Mouse (Mus musculus) MEL (cell line): ENCODE measurements around the gene Naa11. TPM values are rescaled to one million over a fixed set of nuclear protein-coding genes. Genes with fewer than 3 reads are reported as not detected.

Source experiments
- DNase-seq: peaks from one replicate; pipeline ENCODE4 v3.0.0; 2011; ENCODE audit warnings: low read depth, low spot score
- H3K27ac ChIP-seq: 2 replicates; pipeline ENCODE4 v1.5.1; 2012; ENCODE audit warnings: low read depth, mild to moderate bottlenecking, control low read depth, low read length, moderate library complexity; ENCODE audit not compliant: control insufficient read depth
- H3K27me3 ChIP-seq, 2 experiments: fragments of 150-350 bp in 1 of 2; sonication (generic) in 1 of 2; 2 replicates each; pipeline ENCODE4 v1.6.1; 2012; ENCODE audit warnings: low read length in 2 of 2, mild to moderate bottlenecking in 2 of 2, improper control_type of control experiment in 1 of 2, moderate library complexity in 1 of 2; ENCODE audit not compliant: insufficient read depth in 2 of 2, control insufficient read depth in 1 of 2
- H3K36me3 ChIP-seq, 2 experiments: 2 replicates each; pipeline ENCODE4 v1.6.1; 2012 to 2014; ENCODE audit warnings: low read length in 2 of 2, improper control_type of control experiment in 1 of 2, inconsistent platforms in 1 of 2, mild to moderate bottlenecking in 1 of 2; ENCODE audit not compliant: insufficient read depth in 2 of 2, control insufficient read depth in 1 of 2
- H3K4me1 ChIP-seq, 2 experiments: fragments of 150-350 bp in 1 of 2; sonication (generic) in 1 of 2; 2 replicates each; pipeline ENCODE4 v1.6.1; 2012; ENCODE audit warnings: low read length in 2 of 2, improper control_type of control experiment in 1 of 2, mild to moderate bottlenecking in 1 of 2; ENCODE audit not compliant: insufficient read depth in 2 of 2, control insufficient read depth in 1 of 2
- H3K4me3 ChIP-seq, 2 experiments: fragments of 150-350 bp in 1 of 2; sonication (generic) in 1 of 2; 2 replicates each; pipeline ENCODE4 v1.5.1; 2012; ENCODE audit warnings: low read depth in 2 of 2, low read length in 2 of 2, mild to moderate bottlenecking in 2 of 2, moderate library complexity in 2 of 2, control low read depth in 1 of 2, improper control_type of control experiment in 1 of 2; ENCODE audit not compliant: control insufficient read depth in 1 of 2, insufficient read depth in 1 of 2
- H3K79me2 ChIP-seq: 2 replicates; pipeline ENCODE4 v1.6.1; 2012; ENCODE audit warnings: mild to moderate bottlenecking, low read length, moderate library complexity; ENCODE audit not compliant: control insufficient read depth, poor library complexity, insufficient read depth
- H3K9ac ChIP-seq: 2 replicates; pipeline ENCODE4 v1.6.1; 2012; ENCODE audit warnings: low read depth, mild to moderate bottlenecking, control low read depth, low read length, moderate library complexity; ENCODE audit not compliant: control insufficient read depth, poor library complexity, severe bottlenecking
- H3K9me3 ChIP-seq: fragments of 150-350 bp; sonication (generic); replicated peaks from 2 replicates; pipeline ENCODE4 v1.6.1; 2012; ENCODE audit warnings: mild to moderate bottlenecking, low read length, improper control_type of control experiment, moderate library complexity; ENCODE audit not compliant: insufficient read depth
- BHLHE40 ChIP-seq: IDR thresholded peaks from 2 replicates; pipeline ENCODE4 v1.6.1; 2012; ENCODE audit warnings: low read depth, mild to moderate bottlenecking, inconsistent platforms, low read length, improper control_type of control experiment, borderline replicate concordance
- CHD1 ChIP-seq: IDR thresholded peaks from 2 replicates; pipeline ENCODE4 v1.6.1; 2012; ENCODE audit warnings: low read depth, mild to moderate bottlenecking, inconsistent platforms, low read length, improper control_type of control experiment
- CTCF ChIP-seq, 3 experiments: IDR thresholded peaks in 2 of 3; conservative IDR thresholded peaks in 1 of 3; 2 replicates each; pipeline ENCODE4 v1.5.1; 2011 to 2012; ENCODE audit warnings: low read length in 3 of 3, low read depth in 2 of 3, mild to moderate bottlenecking in 2 of 3, improper control_type of control experiment in 1 of 3, inconsistent platforms in 1 of 3, mixed read lengths in 1 of 3, moderate library complexity in 1 of 3; ENCODE audit not compliant: control insufficient read depth in 1 of 3, insufficient read depth in 1 of 3, poor library complexity in 1 of 3, severe bottlenecking in 1 of 3
- GABPA ChIP-seq: IDR thresholded peaks from 2 replicates; pipeline ENCODE4 v1.6.1; 2012; ENCODE audit warnings: low read depth, mild to moderate bottlenecking, inconsistent platforms, low read length, improper control_type of control experiment, moderate library complexity
- HCFC1 ChIP-seq: IDR thresholded peaks from 2 replicates; pipeline ENCODE4 v1.6.1; 2012; ENCODE audit warnings: low read depth, mild to moderate bottlenecking, inconsistent platforms, low read length, improper control_type of control experiment, moderate library complexity
- JUND ChIP-seq: IDR thresholded peaks from 2 replicates; pipeline ENCODE4 v1.6.1; 2011; ENCODE audit warnings: low read depth, mild to moderate bottlenecking, improper control_type of control experiment, low read length
- KAT2A ChIP-seq: conservative IDR thresholded peaks from 2 replicates; pipeline ENCODE4 v1.6.1; 2012; ENCODE audit warnings: low read depth, low read length, improper control_type of control experiment, inconsistent platforms
- MAX ChIP-seq: IDR thresholded peaks from 2 replicates; pipeline ENCODE4 v1.6.1; 2011; ENCODE audit warnings: low read length, improper control_type of control experiment
- MAZ ChIP-seq: IDR thresholded peaks from 2 replicates; pipeline ENCODE4 v1.6.1; 2012; ENCODE audit warnings: low read depth, mild to moderate bottlenecking, inconsistent platforms, low read length, improper control_type of control experiment
- MEF2A ChIP-seq: IDR thresholded peaks from 2 replicates; pipeline ENCODE4 v1.6.1; 2014; ENCODE audit warnings: low read depth, mild to moderate bottlenecking, inconsistent platforms, low read length, improper control_type of control experiment; ENCODE audit not compliant: poor library complexity, insufficient replicate concordance, severe bottlenecking; ENCODE audit errors: extremely low read depth
- MYB ChIP-seq: IDR thresholded peaks from 2 replicates; pipeline ENCODE4 v1.6.1; 2011; ENCODE audit warnings: mild to moderate bottlenecking, low read depth, low read length, improper control_type of control experiment
- MYC ChIP-seq: IDR thresholded peaks from 2 replicates; pipeline ENCODE4 v1.6.1; 2011; ENCODE audit warnings: low read depth, mild to moderate bottlenecking, low read length, improper control_type of control experiment, moderate library complexity
- NRF1 ChIP-seq: IDR thresholded peaks from 2 replicates; pipeline ENCODE4 v1.6.1; 2014; ENCODE audit warnings: low read depth, mild to moderate bottlenecking, inconsistent platforms, low read length, improper control_type of control experiment, moderate library complexity; ENCODE audit not compliant: poor library complexity, insufficient read depth, severe bottlenecking
- POLR2AphosphoS2 ChIP-seq: IDR thresholded peaks from 2 replicates; pipeline ENCODE4 v1.6.1; 2011; ENCODE audit warnings: low read length, improper control_type of control experiment
- POLR2AphosphoS5 ChIP-seq: IDR thresholded peaks from 2 replicates; pipeline ENCODE4 v1.6.1; 2012; ENCODE audit warnings: low read depth, borderline replicate concordance, mild to moderate bottlenecking, inconsistent platforms, low read length, moderate library complexity, mixed read lengths
- RCOR1 ChIP-seq: IDR thresholded peaks from 2 replicates; pipeline ENCODE4 v1.6.1; 2012; ENCODE audit warnings: low read depth, mild to moderate bottlenecking, inconsistent platforms, low read length, improper control_type of control experiment
- SIN3A ChIP-seq: IDR thresholded peaks from 2 replicates; pipeline ENCODE4 v1.6.1; 2012; ENCODE audit warnings: low read length, improper control_type of control experiment, inconsistent platforms
- SMC3 ChIP-seq: IDR thresholded peaks from 2 replicates; pipeline ENCODE4 v1.6.1; 2011; ENCODE audit warnings: low read depth, low read length, improper control_type of control experiment
- USF1 ChIP-seq: IDR thresholded peaks from 2 replicates; pipeline ENCODE4 v1.6.1; 2014; ENCODE audit warnings: low read depth, mild to moderate bottlenecking, inconsistent platforms, low read length, improper control_type of control experiment, moderate library complexity
- ZC3H11A ChIP-seq: IDR thresholded peaks from 2 replicates; pipeline ENCODE4 v1.6.1; 2012; ENCODE audit warnings: low read depth, mild to moderate bottlenecking, inconsistent platforms, low read length, improper control_type of control experiment
- polyA plus RNA-seq, 2 experiments: library from polyadenylated mRNA; stranded (reverse) in 1 of 2; unstranded in 1 of 2; fragments of >175 nt in 1 of 2; fragments of >200 nt in 1 of 2; gene quantifications; 2 replicates each; pipeline versions ENCODE4 v1.2.1 to v1.2.4; 2012; ENCODE audit warnings: low replicate concordance in 2 of 2, low read depth in 1 of 2; ENCODE audit not compliant: insufficient read length in 2 of 2, insufficient read depth in 1 of 2, missing spikeins in 1 of 2
- total RNA-seq: library from RNA; depleted of rRNA; stranded (reverse); fragments of 300-350 nt; gene quantifications from 2 replicates; pipeline ENCODE4 v1.2.3, GENCODE M21; 2012

Naa11 gene
- total and polyA plus RNA-seq, 3 experiments, result not detected

- TF ChIP-seq GABPA (no peak), HCFC1 (no peak), JUND (no peak), MYC (no peak)
Observed at GRCm38 (mm10) chr5:97397585-97397984, 5.4 kb upstream of the Naa11 start (continued).

GRCm38 (mm10) chr5:97387622-97388021, 4.6 kb downstream of the Naa11 start:
- Histone ChIP-seq H3K9me3 (no peaks in the 10 kb centered on the region), H3K79me2 (no peaks in the 10 kb centered on the region), H3K27me3 (no peaks in the 10 kb centered on the region; a peak in 1 of 4 replicates), H3K36me3 (no peaks in the 10 kb centered on the region), H3K27ac (no peak overlapping the region), H3K4me3 (no peak overlapping the region), H3K4me1 (no peaks in the 10 kb centered on the region), H3K9ac (no peak overlapping the region)
- DNase-seq, result no peak
- no peak for TF ChIP-seq POLR2AphosphoS5
- TF ChIP-seq MEF2A, result no peak
- TF ChIP-seq USF1, result no peak
- no peak for TF ChIP-seq CTCF (IDR thresholded peaks at IDR 0.05 in 2 of 3, conservative IDR thresholded peaks at IDR 0.05 in 1 of 3; ENCODE audit: control insufficient read depth in 1 of 3, insufficient read depth in 1 of 3, low read depth in 2 of 3, low read length in 3 of 3, poor library complexity in 1 of 3, severe bottlenecking in 1 of 3)
- no peak for TF ChIP-seq MYB
- TF ChIP-seq NRF1, result no peak
- no peak for TF ChIP-seq KAT2A
- no peak for TF ChIP-seq RCOR1
- no peak for TF ChIP-seq ZC3H11A

GRCm38 (mm10) chr5:97384399-97384798, 7.8 kb downstream of the Naa11 start:
- DNase-seq, result no peak
- H3K79me2 ChIP-seq, result no peaks in the 10 kb centered on the region
- H3K27ac ChIP-seq, result no peak overlapping the region
- no peaks in the 10 kb centered on the region for H3K36me3 ChIP-seq
- no peaks in the 10 kb centered on the region for H3K9me3 ChIP-seq
- no peak overlapping the region for H3K9ac ChIP-seq
- no peaks in the 10 kb centered on the region for H3K4me1 ChIP-seq
- H3K4me3 ChIP-seq, result no peak overlapping the region
- TF ChIP-seq MAX (no peak), BHLHE40 (no peak), MEF2A (no peak), SMC3 (no peak), POLR2AphosphoS2 (no peak), ZC3H11A (no peak), MYC (no peak), NRF1 (no peak), SIN3A (no peak), MAZ (no peak), CHD1 (no peak)
- no peaks in the 10 kb centered on the region; a peak in 1 of 4 replicates for H3K27me3 ChIP-seq
